Mouse (Mus musculus): ENCODE data around the gene Ppp1r9a. TPM values are rescaled to one million over a fixed set of nuclear protein-coding genes. Genes with fewer than 3 reads are reported as not detected.

Ppp1r9a gene
- polyA plus RNA-seq, 1 experiment from 2014 or later: 28.3 TPM

- Histone ChIP-seq H3K4me3 (no peak overlapping the region), H3K36me3 (no peaks in the 10 kb centered on the region), H3K27me3 (no peaks in the 10 kb centered on the region), H3K4me2 (replicated peaks) (no peak overlapping the region), H3K9me3 (replicated peaks) (no peaks in the 10 kb centered on the region), H3K4me1 (peaks cover 24% of the 10 kb centered on the region), H3K27ac (no peak overlapping the region), H3K9ac (no peak overlapping the region)
- 14% methylated on average over 4 of the region's 4 CpGs for WGBS
- ATAC-seq (ENCODE audit: low FRiP score): no peak
Observed at GRCm38 (mm10) chr6:5012794-5013193, 110.1 kb downstream of the Ppp1r9a start.

GRCm38 (mm10) chr6:5014567-5014966 lies 111.8 kb downstream of the Ppp1r9a start:
- Histone ChIP-seq H3K27ac (no peak overlapping the region), H3K27me3 (no peaks in the 10 kb centered on the region), H3K4me1 (peaks cover 24% of the 10 kb centered on the region), H3K36me3 (no peaks in the 10 kb centered on the region), H3K9ac (no peak overlapping the region), H3K9me3 (replicated peaks) (no peaks in the 10 kb centered on the region), H3K4me2 (replicated peaks) (no peak overlapping the region), H3K4me3 (no peak overlapping the region)
- no peak for ATAC-seq (ENCODE audit: low FRiP score)
- WGBS: 92% methylated on average over 6 of the region's 6 CpGs

GRCm38 (mm10) chr6:5015173-5015572 lies 112.5 kb downstream of the Ppp1r9a start:
- no peak overlapping the region for H3K27ac ChIP-seq
- ATAC-seq (ENCODE audit: low FRiP score): no peak
- WGBS: 62% methylated on average over 2 of the region's 2 CpGs

GRCm38 (mm10) chr6:5017945-5018511 lies 115.3 kb downstream of the Ppp1r9a start:
- H3K4me2 ChIP-seq (replicated peaks): no peak overlapping the region
- no peak overlapping the region for H3K4me3 ChIP-seq
- no peaks in the 10 kb centered on the region for H3K9me3 ChIP-seq (replicated peaks)
- H3K36me3 ChIP-seq: no peaks in the 10 kb centered on the region
- no peak overlapping the region for H3K9ac ChIP-seq
- no peak for ATAC-seq (ENCODE audit: low FRiP score)
- no peak overlapping the region for H3K27ac ChIP-seq
- H3K4me1 ChIP-seq: no peaks in the 10 kb centered on the region
- no peaks in the 10 kb centered on the region for H3K27me3 ChIP-seq
- 73% methylated on average over 6 of the region's 6 CpGs for WGBS

More at GRCm38 (mm10) chr6:5015173-5015572, 112.5 kb downstream of the Ppp1r9a start:
- Histone ChIP-seq H3K9ac (no peak overlapping the region), H3K4me2 (replicated peaks) (no peak overlapping the region), H3K36me3 (no peaks in the 10 kb centered on the region), H3K4me1 (peaks cover 24% of the 10 kb centered on the region), H3K9me3 (replicated peaks) (no peaks in the 10 kb centered on the region), H3K4me3 (no peak overlapping the region), H3K27me3 (no peaks in the 10 kb centered on the region)

GRCm38 (mm10) chr6:5019208-5019607 lies 116.5 kb downstream of the Ppp1r9a start:
- H3K27ac ChIP-seq: no peak overlapping the region
- no peaks in the 10 kb centered on the region for H3K9me3 ChIP-seq (replicated peaks)
- no peaks in the 10 kb centered on the region for H3K36me3 ChIP-seq
- H3K4me3 ChIP-seq: no peak overlapping the region
- H3K27me3 ChIP-seq: no peaks in the 10 kb centered on the region
- H3K4me2 ChIP-seq (replicated peaks): no peak overlapping the region
- WGBS: 47% methylated on average over 5 of the region's 5 CpGs
- no peak overlapping the region for H3K9ac ChIP-seq
- ATAC-seq (ENCODE audit: low FRiP score): no peak
- H3K4me1 ChIP-seq: no peaks in the 10 kb centered on the region

GRCm38 (mm10) chr6:5019969-5020368 lies 117.3 kb downstream of the Ppp1r9a start:
- H3K27ac ChIP-seq: no peak overlapping the region
- no peaks in the 10 kb centered on the region for H3K4me1 ChIP-seq
- WGBS: 82% methylated on average over 2 of the region's 2 CpGs
- H3K27me3 ChIP-seq: no peaks in the 10 kb centered on the region
- H3K9ac ChIP-seq: no peak overlapping the region
- H3K9me3 ChIP-seq (replicated peaks): no peaks in the 10 kb centered on the region
- no peak overlapping the region for H3K4me2 ChIP-seq (replicated peaks)
- no peak overlapping the region for H3K4me3 ChIP-seq
- ATAC-seq (ENCODE audit: low FRiP score): no peak
- H3K36me3 ChIP-seq: no peaks in the 10 kb centered on the region

- WGBS: 88% methylated on average over 1 of the region's 1 CpGs
- no peaks in the 10 kb centered on the region for H3K9me3 ChIP-seq (replicated peaks)
- H3K27ac ChIP-seq: no peak overlapping the region
- no peak overlapping the region for H3K9ac ChIP-seq
- H3K36me3 ChIP-seq: no peaks in the 10 kb centered on the region
- no peaks in the 10 kb centered on the region for H3K27me3 ChIP-seq
- no peak overlapping the region for H3K4me2 ChIP-seq (replicated peaks)
- no peaks in the 10 kb centered on the region for H3K4me1 ChIP-seq
- no peak overlapping the region for H3K4me3 ChIP-seq
- ATAC-seq (ENCODE audit: low FRiP score): no peak
Observed at GRCm38 (mm10) chr6:5020510-5020909, 117.8 kb downstream of the Ppp1r9a start.

GRCm38 (mm10) chr6:5022677-5023076 lies 120.0 kb downstream of the Ppp1r9a start:
- Histone ChIP-seq H3K4me2 (replicated peaks) (no peak overlapping the region), H3K36me3 (no peaks in the 10 kb centered on the region), H3K4me3 (no peak overlapping the region), H3K27ac (no peak overlapping the region), H3K27me3 (no peaks in the 10 kb centered on the region), H3K9me3 (replicated peaks) (no peaks in the 10 kb centered on the region), H3K9ac (no peak overlapping the region), H3K4me1 (peaks cover 2% of the 10 kb centered on the region; the same call in 1 of the 2 replicates)
- no peak for ATAC-seq (ENCODE audit: low FRiP score)
- 89% methylated on average over 5 of the region's 5 CpGs for WGBS

GRCm38 (mm10) chr6:5024893-5025292 lies 122.2 kb downstream of the Ppp1r9a start:
- WGBS: 71% methylated on average over 7 of the region's 7 CpGs
- Histone ChIP-seq H3K27ac (no peak overlapping the region), H3K9ac (no peak overlapping the region), H3K36me3 (no peaks in the 10 kb centered on the region), H3K4me1 (peaks cover 12% of the 10 kb centered on the region), H3K27me3 (no peaks in the 10 kb centered on the region), H3K9me3 (replicated peaks) (no peaks in the 10 kb centered on the region), H3K4me3 (no peak overlapping the region), H3K4me2 (replicated peaks) (no peak overlapping the region)
- no peak for ATAC-seq (ENCODE audit: low FRiP score)

- 59% methylated on average over 3 of the region's 3 CpGs for WGBS
Observed at GRCm38 (mm10) chr6:5026772-5027171, 124.1 kb downstream of the Ppp1r9a start.

GRCm38 (mm10) chr6:5027213-5027612 lies 124.5 kb downstream of the Ppp1r9a start:
- H3K4me2 ChIP-seq (replicated peaks): no peak overlapping the region
- no peaks in the 10 kb centered on the region for H3K27me3 ChIP-seq
- no peak overlapping the region for H3K4me3 ChIP-seq
- no peak overlapping the region for H3K9ac ChIP-seq
- H3K27ac ChIP-seq: no peak overlapping the region
- ATAC-seq (ENCODE audit: low FRiP score): no peak
- H3K4me1 ChIP-seq: peaks cover 12% of the 10 kb centered on the region
- 69% methylated on average over 2 of the region's 2 CpGs for WGBS
- H3K36me3 ChIP-seq: no peaks in the 10 kb centered on the region
- no peaks in the 10 kb centered on the region for H3K9me3 ChIP-seq (replicated peaks)

More at GRCm38 (mm10) chr6:5026772-5027171, 124.1 kb downstream of the Ppp1r9a start:
- Histone ChIP-seq H3K9ac (no peak overlapping the region), H3K4me2 (replicated peaks) (no peak overlapping the region), H3K27ac (no peak overlapping the region), H3K27me3 (no peaks in the 10 kb centered on the region), H3K4me1 (peaks cover 12% of the 10 kb centered on the region), H3K4me3 (no peak overlapping the region), H3K9me3 (replicated peaks) (no peaks in the 10 kb centered on the region), H3K36me3 (no peaks in the 10 kb centered on the region)
- no peak for ATAC-seq (ENCODE audit: low FRiP score)

- H3K4me2 ChIP-seq (replicated peaks): no peak overlapping the region
- no peak for ATAC-seq (ENCODE audit: low FRiP score)
- H3K4me3 ChIP-seq: no peak overlapping the region
- H3K27ac ChIP-seq: no peak overlapping the region
- no peaks in the 10 kb centered on the region for H3K36me3 ChIP-seq
- no peaks in the 10 kb centered on the region for H3K9me3 ChIP-seq (replicated peaks)
- 48% methylated on average over 5 of the region's 5 CpGs for WGBS
- H3K27me3 ChIP-seq: no peaks in the 10 kb centered on the region
- H3K9ac ChIP-seq: no peak overlapping the region
- peaks cover 12% of the 10 kb centered on the region for H3K4me1 ChIP-seq
Observed at GRCm38 (mm10) chr6:5027801-5028200, 125.1 kb downstream of the Ppp1r9a start.

GRCm38 (mm10) chr6:5029205-5029927 lies 126.6 kb downstream of the Ppp1r9a start:
- H3K4me1 ChIP-seq: peaks cover 12% of the 10 kb centered on the region
- no peak for ATAC-seq (ENCODE audit: low FRiP score)
- 52% methylated on average over 13 of the region's 13 CpGs for WGBS

More at GRCm38 (mm10) chr6:5029205-5029927, 126.6 kb downstream of the Ppp1r9a start:
- Histone ChIP-seq H3K9me3 (replicated peaks) (no peaks in the 10 kb centered on the region), H3K4me3 (no peak overlapping the region), H3K27ac (no peak overlapping the region), H3K27me3 (no peaks in the 10 kb centered on the region), H3K4me2 (replicated peaks) (no peak overlapping the region), H3K36me3 (no peaks in the 10 kb centered on the region), H3K9ac (no peak overlapping the region)

Measured in hindbrain, embryonic 12.5 days (tissue).